Mouse (Mus musculus) erythroblast, embryonic 14.5 days (primary cell): ENCODE measurements around the gene Upp2. TPM values are rescaled to one million over a fixed set of nuclear protein-coding genes. Genes with fewer than 3 reads are reported as not detected.

Experiments
- H3K27me3 ChIP-seq: 2 replicates; pipeline ENCODE4 v1.6.1; 2012; ENCODE audit warnings: inconsistent platforms; ENCODE audit not compliant: control insufficient read depth
- H3K36me3 ChIP-seq: 2 replicates; pipeline ENCODE4 v1.6.1; 2012; ENCODE audit warnings: mild to moderate bottlenecking, inconsistent platforms; ENCODE audit not compliant: control insufficient read depth
- H3K4me1 ChIP-seq: 2 replicates; pipeline ENCODE4 v1.6.1; 2012; ENCODE audit warnings: inconsistent platforms; ENCODE audit not compliant: control insufficient read depth
- H3K4me3 ChIP-seq: replicated peaks from 2 replicates; pipeline ENCODE3; 2012; ENCODE audit warnings: moderate library complexity, mild to moderate bottlenecking, inconsistent platforms
- H3K9me3 ChIP-seq: 2 replicates; pipeline ENCODE4 v1.6.1; 2012; ENCODE audit warnings: low read length, inconsistent platforms, mixed read lengths; ENCODE audit not compliant: control insufficient read depth
- GATA1 ChIP-seq: IDR thresholded peaks from 2 replicates; pipeline ENCODE4 v1.6.1; 2012; ENCODE audit warnings: low read length, inconsistent platforms, mixed read lengths
- TAL1 ChIP-seq: IDR thresholded peaks from 3 replicates; pipeline ENCODE4 v1.6.1; 2012; ENCODE audit warnings: low read length, inconsistent platforms, mixed read lengths
- polyA plus RNA-seq: library from polyadenylated mRNA; stranded (reverse); fragments of >175 nt; gene quantifications from 2 replicates; pipeline ENCODE4 v1.2.3, GENCODE M21; 2012

The Upp2 gene
- polyA plus RNA-seq, 1 experiment = not detected

DNA sequence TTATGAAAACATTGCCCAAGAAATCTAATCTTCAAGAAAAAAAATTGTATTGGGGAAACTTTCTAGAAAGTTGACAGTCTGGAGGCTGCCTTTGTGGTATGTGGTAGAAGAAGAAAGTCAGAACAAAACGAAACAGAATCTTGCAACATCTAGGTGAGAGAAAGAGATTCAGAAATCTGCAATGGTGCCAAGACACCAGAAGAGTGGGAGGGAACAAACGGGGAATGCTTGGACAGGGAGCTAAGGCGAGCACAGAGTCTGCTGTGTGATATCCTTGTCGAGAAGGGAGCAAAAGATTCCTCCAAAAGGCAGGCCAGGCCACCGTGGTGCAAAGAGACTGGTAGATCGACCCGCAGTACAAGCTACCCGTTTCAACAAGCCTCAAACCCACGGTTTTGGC lies 232.0 kb downstream of the Upp2 start:
- TF ChIP-seq GATA1 = no peak
- TF ChIP-seq TAL1 = no peak
- Histone ChIP-seq H3K36me3 (no peaks in the 10 kb centered on the region), H3K9me3 (no peaks in the 10 kb centered on the region), H3K4me3 (no peak overlapping the region), H3K27me3 (no peaks in the 10 kb centered on the region), H3K4me1 (no peaks in the 10 kb centered on the region)

DNA sequence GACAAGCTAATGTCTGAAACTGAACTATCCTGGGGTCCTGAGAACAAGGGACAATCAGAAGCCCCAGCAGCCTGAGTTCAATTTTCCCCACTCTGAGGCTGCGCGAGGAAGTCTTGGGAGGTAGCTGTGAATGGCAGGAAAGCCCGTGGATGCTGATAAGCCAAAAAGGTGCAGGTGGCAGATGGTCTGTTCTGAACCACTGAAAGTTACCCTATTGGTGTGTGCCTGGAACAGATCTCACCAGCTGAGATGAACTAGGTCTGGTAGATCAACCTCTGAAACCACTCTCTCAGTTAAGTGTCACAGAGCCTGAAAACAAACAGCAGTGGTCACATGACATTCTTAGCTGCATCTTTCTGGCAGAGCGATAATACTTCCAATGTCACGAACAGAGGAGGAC lies 232.5 kb downstream of the Upp2 start:
- H3K4me1 ChIP-seq = no peaks in the 10 kb centered on the region
- no peaks in the 10 kb centered on the region for H3K27me3 ChIP-seq
- H3K36me3 ChIP-seq = no peaks in the 10 kb centered on the region
- TF ChIP-seq GATA1 = no peak
- TF ChIP-seq TAL1 = no peak
- H3K9me3 ChIP-seq = no peaks in the 10 kb centered on the region
- no peak overlapping the region for H3K4me3 ChIP-seq

DNA sequence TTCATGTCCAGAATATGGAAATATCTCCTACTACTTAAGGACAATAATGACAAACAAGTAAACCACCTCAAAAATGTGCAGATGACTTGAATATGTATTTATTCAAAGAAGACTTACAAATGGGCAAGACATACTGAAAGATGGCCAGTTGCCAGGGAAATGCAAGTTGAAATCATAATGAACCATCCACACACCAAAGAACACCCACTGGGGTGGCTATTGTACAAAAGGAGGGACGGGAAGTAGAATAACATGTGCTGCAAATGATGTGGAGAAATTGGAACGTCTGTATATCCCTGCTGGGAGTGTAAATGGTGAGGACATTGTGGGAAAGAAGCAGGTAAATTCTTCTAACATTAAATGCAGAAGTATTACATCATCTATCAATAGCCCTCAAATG lies 245.8 kb downstream of the Upp2 start:
- TF ChIP-seq GATA1 = no peak
- no peak for TF ChIP-seq TAL1
- no peaks in the 10 kb centered on the region for H3K4me1 ChIP-seq
- no peaks in the 10 kb centered on the region for H3K27me3 ChIP-seq
- H3K9me3 ChIP-seq = peaks cover 2% of the 10 kb centered on the region; the same call in 1 of the 2 replicates
- H3K36me3 ChIP-seq = no peaks in the 10 kb centered on the region
- H3K4me3 ChIP-seq = no peak overlapping the region

DNA sequence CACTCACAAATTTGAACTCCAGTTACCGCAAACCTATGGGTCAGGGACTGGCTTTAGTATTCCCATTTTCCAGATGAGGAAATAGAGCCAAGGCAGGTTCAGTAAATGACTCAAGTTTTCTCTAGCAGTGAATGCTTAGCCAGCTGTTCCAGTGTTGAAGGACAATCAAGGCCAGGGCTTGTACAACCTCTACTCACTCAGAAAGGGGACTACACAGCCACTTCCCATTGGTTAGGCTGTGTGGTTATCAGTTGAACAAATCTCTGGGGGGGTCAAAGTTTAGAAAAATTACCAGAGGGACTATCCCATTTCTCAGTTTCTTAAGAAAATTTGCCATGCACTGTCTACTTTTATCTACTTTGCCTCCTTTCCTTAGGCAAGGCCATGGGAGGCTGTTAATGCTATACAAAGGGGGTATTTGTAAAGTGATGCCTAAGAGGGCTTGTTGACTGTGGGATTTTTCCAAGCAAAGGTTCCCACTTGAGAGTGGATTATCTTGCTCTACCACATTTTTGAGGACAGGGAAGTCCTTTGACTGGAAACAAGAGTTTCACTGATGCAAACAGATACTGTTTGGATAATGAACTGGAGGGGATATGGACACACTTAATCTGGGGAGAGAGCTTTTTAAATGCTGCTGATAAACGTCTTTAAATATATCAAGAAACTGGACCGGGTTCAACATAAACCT lies 262.0 kb downstream of the Upp2 start:
- no peaks in the 10 kb centered on the region for H3K27me3 ChIP-seq
- no peaks in the 10 kb centered on the region for H3K36me3 ChIP-seq
- no peak for TF ChIP-seq TAL1
- no peak for TF ChIP-seq GATA1
- H3K4me1 ChIP-seq = no peaks in the 10 kb centered on the region
- peaks cover 13% of the 10 kb centered on the region for H3K9me3 ChIP-seq
- no peak overlapping the region for H3K4me3 ChIP-seq

- peaks cover 13% of the 10 kb centered on the region for H3K9me3 ChIP-seq
- H3K4me1 ChIP-seq = no peaks in the 10 kb centered on the region
- H3K27me3 ChIP-seq = no peaks in the 10 kb centered on the region
- no peak overlapping the region for H3K4me3 ChIP-seq
- no peaks in the 10 kb centered on the region for H3K36me3 ChIP-seq
- TF ChIP-seq GATA1 (no peak), TAL1 (no peak)
These were observed 263.1 kb downstream of the Upp2 start for GRCm38 (mm10) chr2:58829981-58830742.

DNA sequence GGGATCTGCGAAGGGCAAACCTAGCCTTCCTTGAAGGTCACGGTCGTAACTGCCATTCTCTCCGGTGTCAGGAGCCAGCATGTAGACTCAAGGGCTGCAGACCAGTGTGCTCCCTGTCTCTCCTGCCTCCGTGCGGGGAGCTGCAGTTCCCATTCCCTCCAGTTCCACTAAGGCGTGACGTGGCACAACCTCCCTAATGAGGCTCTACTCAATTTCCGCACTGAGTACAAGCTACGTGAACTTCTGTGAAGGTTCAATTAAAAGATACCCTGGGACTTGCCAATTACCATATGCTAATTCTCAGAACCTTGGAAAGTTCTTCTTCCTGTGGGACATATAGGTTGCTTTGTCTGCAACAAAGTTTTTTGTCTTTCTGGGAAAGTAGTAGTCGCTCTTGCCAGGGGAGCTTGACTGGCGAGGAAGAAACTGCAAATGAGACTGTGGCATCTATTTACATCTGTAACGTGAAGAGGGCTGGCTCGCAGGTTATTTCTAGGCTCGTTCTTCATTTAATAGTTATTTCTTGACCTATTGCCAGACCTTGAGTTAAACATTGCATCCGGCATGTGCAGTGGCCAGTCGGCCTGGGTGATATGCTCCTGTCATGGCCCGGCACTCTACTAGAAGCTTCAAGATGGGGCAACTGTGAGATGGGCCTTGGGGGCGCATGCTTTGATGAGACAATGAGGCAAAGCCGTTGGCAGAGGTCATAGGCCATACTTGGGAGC lies 265.3 kb downstream of the Upp2 start:
- H3K4me1 ChIP-seq = no peaks in the 10 kb centered on the region
- no peaks in the 10 kb centered on the region for H3K27me3 ChIP-seq
- H3K9me3 ChIP-seq = peaks cover 13% of the 10 kb centered on the region
- H3K36me3 ChIP-seq = no peaks in the 10 kb centered on the region
- TF ChIP-seq TAL1 (no peak), GATA1 (no peak)
- no peak overlapping the region for H3K4me3 ChIP-seq

GRCm38 (mm10) chr2:58841021-58841420 lies 273.9 kb downstream of the Upp2 start:
- Histone ChIP-seq H3K27me3 (no peaks in the 10 kb centered on the region), H3K9me3 (peaks cover 6% of the 10 kb centered on the region; the same call in 1 of the 2 replicates), H3K4me3 (no peak overlapping the region), H3K4me1 (no peaks in the 10 kb centered on the region), H3K36me3 (no peaks in the 10 kb centered on the region)
- TF ChIP-seq TAL1 (no peak), GATA1 (no peak)

GRCm38 (mm10) chr2:58842443-58842842 lies 275.3 kb downstream of the Upp2 start:
- H3K9me3 ChIP-seq = peaks cover 6% of the 10 kb centered on the region; the same call in 1 of the 2 replicates
- H3K27me3 ChIP-seq = no peaks in the 10 kb centered on the region
- TF ChIP-seq TAL1 (no peak), GATA1 (no peak)
- no peak overlapping the region for H3K4me3 ChIP-seq
- no peaks in the 10 kb centered on the region for H3K36me3 ChIP-seq
- no peaks in the 10 kb centered on the region for H3K4me1 ChIP-seq

Other genes starting within 250 kb of the Upp2 start
- not detected in 2 replicates for gene Acvr1c, start 209.4 kb upstream of the Upp2 start, polyA plus RNA-seq
- not detected in 2 replicates for gene Gm17409, start 97.2 kb upstream of the Upp2 start, polyA plus RNA-seq
- not detected in 2 replicates for gene Acvr1, start 141 bp upstream of the Upp2 start, polyA plus RNA-seq